ENCODE assay signal across 8 mouse cellular contexts in the genomic region with DNA sequence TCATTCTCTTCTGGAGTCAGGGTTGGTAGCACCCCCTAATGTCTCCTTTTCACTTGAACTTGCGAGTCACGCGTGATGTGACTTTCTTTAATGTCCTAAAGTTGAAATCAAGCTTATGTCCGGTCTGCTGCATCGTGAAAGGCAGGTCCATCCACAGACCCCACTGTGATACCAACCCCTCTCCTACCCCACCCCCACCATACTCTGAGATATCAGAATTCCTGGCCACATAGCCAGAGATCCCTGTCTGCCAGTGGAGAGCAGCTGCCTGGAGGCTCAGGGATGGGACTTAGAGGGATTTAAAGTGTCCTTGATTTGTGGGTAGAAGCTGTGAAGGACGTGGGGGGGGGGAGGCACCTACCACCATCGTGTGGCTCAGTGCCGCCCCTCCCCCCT. TPM values are rescaled to one million over a fixed set of nuclear protein-coding genes. Genes with fewer than 3 reads are reported as not detected.
DNase-seq lines count a peak whose midpoint lies in the region; ATAC-seq and TF ChIP-seq lines count a peak whose summit lies in the region.

A gene (minus strand): TSS at position 240 of the 396 bp plus-strand sequence.

- ATAC-seq in liver, embryonic 11.5 days (replicated peaks; ENCODE audit: low FRiP score), result no peak

- intact Hi-C loops in left cerebral cortex, adult 2 months (cut with DNase I), result no loop called here
- intact Hi-C loops in left cerebral cortex, postnatal 10 days (cut with DNase I), result no loop called here

- peaks cover 18% of the 10 kb centered on the region for H3K27me3 ChIP-seq in liver, embryonic 11.5 days (replicated peaks; ENCODE audit: control insufficient read depth, insufficient read depth, low read length)

- no peaks in the 10 kb centered on the region for H3K4me1 ChIP-seq in embryonic fibroblast, embryonic 13.5 days (ENCODE audit: control insufficient read depth, insufficient read depth, low read length)
- peaks cover 14% of the 10 kb centered on the region for H3K4me1 ChIP-seq in liver, embryonic 11.5 days (replicated peaks; ENCODE audit: control insufficient read depth, insufficient read depth, low read length)

- no peak for TF ChIP-seq CTCF in left cerebral cortex, adult 2 months (IDR thresholded peaks at IDR 0.05)
- no peak for TF ChIP-seq CTCF in embryonic fibroblast, embryonic 13.5 days (IDR thresholded peaks at IDR 0.05; ENCODE audit: borderline replicate concordance, insufficient read depth, low read length)

- TF ChIP-seq POLR2A in embryonic fibroblast, embryonic 13.5 days (IDR thresholded peaks at IDR 0.05; ENCODE audit: low read depth, low read length), result no peak

- DNase-seq in left cerebral cortex, adult 2 months (ENCODE audit: extremely low spot score in 1 of 2, low spot score in 2 of 2), result no peak
- DNase-seq in left cerebral cortex, postnatal 10 days (ENCODE audit: extremely low spot score in 1 of 2, low spot score in 2 of 2), result no peak
- no peak for DNase-seq in liver, embryonic 11.5 days (ENCODE audit: low spot score)
- peak; percentile 32 for DNase-seq in retina, embryonic 14.5 days (ENCODE audit: low spot score)
- no peak for DNase-seq in c-Kit-positive CD71-positive TER-119-positive erythroid progenitor cells, embryonic 14.5 days (ENCODE audit: low spot score)
- no peak for DNase-seq in embryo, embryonic 11 days
- DNase-seq in gastrocnemius, adult 8-10 months (ENCODE audit: low spot score in 2 of 2), result no peak

- peak within 1 kb of the TSS; percentile 35 for H3K4me3 ChIP-seq in left cerebral cortex, adult 2 months
- peak within 1 kb of the TSS; percentile 11 for H3K4me3 ChIP-seq in embryonic fibroblast, embryonic 13.5 days (ENCODE audit: insufficient read depth, low read length)
- peak within 1 kb of the TSS; percentile 51 for H3K4me3 ChIP-seq in liver, embryonic 11.5 days (ENCODE audit: low read depth, low read length)

- 15% methylated on average over 6 of the region's 8 CpGs for WGBS in liver, embryonic 11.5 days

- H3K36me3 ChIP-seq in liver, embryonic 11.5 days (ENCODE audit: control insufficient read depth, insufficient read depth, low read length), result no peaks in the 10 kb centered on the region

- no peaks in the 10 kb centered on the region for H3K9me3 ChIP-seq in liver, embryonic 11.5 days (ENCODE audit: control insufficient read depth, low read length)

- H3K4me2 ChIP-seq in liver, embryonic 11.5 days, result peak within 1 kb of the TSS; percentile 81

- 0 out of 2 replicates have a peak within 1 kb of the TSS, but pooled peaks have one; percentile 31 for H3K9ac ChIP-seq in liver, embryonic 11.5 days (ENCODE audit: low read depth, low read length)

- H3K27ac ChIP-seq in left cerebral cortex, adult 2 months, result no peak within 1 kb of the TSS
- no peak within 1 kb of the TSS for H3K27ac ChIP-seq in embryonic fibroblast, embryonic 13.5 days (ENCODE audit: insufficient read depth, low read length)
- no peak within 1 kb of the TSS for H3K27ac ChIP-seq in liver, embryonic 11.5 days (ENCODE audit: low read depth, low read length)

RNA-seq across cellular contexts. Expression of the gene that starts here (rescaled TPM):
- total RNA-seq in left cerebral cortex, adult 2 months (2021), result 1 to 10 TPM; 1.8 to 2.2 TPM
- total RNA-seq in left cerebral cortex, postnatal 10 days (2021), result 1 to 10 TPM; 2.4 to 2.8 TPM
- polyA plus RNA-seq in embryonic fibroblast, embryonic 13.5 days (2011; ENCODE audit: insufficient read length, low read depth, missing spikeins), result 0.37 TPM in 1 of 2 replicates, not detected in the other
- polyA plus RNA-seq in liver, embryonic 11.5 days (2014; fragmentation: Nextera tagmentation; extraction: Ambion mirVana), result 4.4 and 5.2 TPM in 2 replicates
- total RNA-seq in gastrocnemius, adult 8-10 months (2022), result under 1 TPM in 1 of 4 experiments, not detected in 3; 0.94 TPM
